Mouse (Mus musculus) heart, embryonic 15.5 days (tissue): ENCODE results near the gene Pcnx4. TPM values are rescaled to one million over a fixed set of nuclear protein-coding genes. Genes with fewer than 3 reads are reported as not detected.

Experiments used
- ATAC-seq: fragments of 200-750 bp; cut with Nextera tagmentation; replicated peaks from 2 replicates; pipeline ENCODE4 v1.8.0; 2017; ENCODE audit warnings: low read depth, moderate TSS enrichment; ENCODE audit not compliant: insufficient number of reproducible peaks, insufficient read depth, low FRiP score
- H3K27ac ChIP-seq: fragments of 300-500 bp; sonication (generic); 2 replicates; pipeline ENCODE4 v1.5.1; 2015; ENCODE audit warnings: mild to moderate bottlenecking, inconsistent platforms
- H3K27me3 ChIP-seq: fragments of 300-500 bp; sonication (generic); 2 replicates; pipeline ENCODE4 v1.6.1; 2015; ENCODE audit warnings: inconsistent platforms
- H3K36me3 ChIP-seq: fragments of 300-500 bp; sonication (generic); 2 replicates; pipeline ENCODE4 v1.6.1; 2015; ENCODE audit warnings: mild to moderate bottlenecking, inconsistent platforms
- H3K4me1 ChIP-seq: fragments of 300-500 bp; sonication (generic); replicated peaks from 2 replicates; pipeline ENCODE4 v1.6.1; 2015; ENCODE audit warnings: inconsistent platforms
- H3K4me2 ChIP-seq: fragments of 300-500 bp; sonication (generic); 2 replicates; pipeline ENCODE4 v1.6.1; 2015; ENCODE audit warnings: inconsistent platforms, mild to moderate bottlenecking, moderate library complexity
- H3K4me3 ChIP-seq: fragments of 300-500 bp; sonication (generic); 2 replicates; pipeline ENCODE4 v1.5.1; 2015; ENCODE audit warnings: mild to moderate bottlenecking, inconsistent platforms
- H3K9ac ChIP-seq: fragments of 300-500 bp; sonication (generic); 2 replicates; pipeline ENCODE4 v1.6.1; 2015; ENCODE audit warnings: mild to moderate bottlenecking, inconsistent platforms
- H3K9me3 ChIP-seq: fragments of 300-500 bp; sonication (generic); replicated peaks from 2 replicates; pipeline ENCODE4 v1.6.1; 2016; ENCODE audit warnings: inconsistent platforms
- whole genome bisulfite sequencing: fragments of 180-500 bp; shearing (Covaris S2); methylation state at CpG from one replicate; pipeline ENCODE4 v1.1.7; 2015; ENCODE audit warnings: mixed read lengths; 5-methylcytosine and 5-hydroxymethylcytosine counted together
- polyA plus RNA-seq: library from polyadenylated mRNA; unstranded; fragments of >200 nt; fragmentation: Nextera tagmentation; extraction: Ambion mirVana; gene quantifications from 2 replicates; pipeline ENCODE4 v1.2.1, GENCODE M21; 2015

The Pcnx4 gene
- polyA plus RNA-seq = 5.8 and 6.9 TPM in 2 replicates

DNA sequence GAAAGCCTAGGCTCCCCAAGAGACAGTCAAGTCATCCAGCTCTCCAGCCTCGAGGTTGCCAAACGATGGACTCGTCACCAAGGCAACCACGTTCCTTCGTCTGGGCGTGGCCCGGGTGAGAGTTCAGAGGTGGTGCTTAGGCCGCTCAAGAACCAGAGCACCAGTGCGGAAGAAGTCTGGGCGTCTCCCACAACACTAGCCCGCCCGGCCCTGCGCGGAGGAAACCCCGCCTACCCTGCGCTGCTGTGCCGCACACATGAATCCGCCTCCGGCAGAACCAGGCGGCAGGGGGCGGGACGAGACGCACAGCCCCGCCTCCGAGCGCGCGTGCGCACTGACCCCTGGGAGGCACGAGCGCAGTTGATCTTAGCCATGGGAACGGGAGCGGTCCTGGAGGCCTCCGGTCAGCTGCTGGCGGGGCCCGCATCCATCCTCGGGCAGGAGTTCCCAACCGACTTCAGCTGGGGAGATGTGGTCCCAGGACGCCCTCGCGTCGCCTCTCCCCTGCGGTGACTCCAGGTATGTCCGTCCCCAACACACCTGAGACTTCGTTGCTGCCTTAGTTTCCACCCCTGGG lies at the start of gene Pcnx4:
TSS of gene Pcnx4 (plus strand) at position 363 of the 577 bp plus-strand sequence.
- Histone ChIP-seq H3K36me3 (no peaks in the 10 kb centered on the region), H3K27ac (peak within 1 kb of the TSS; percentile 66), H3K9ac (peak within 1 kb of the TSS; percentile 71), H3K4me1 (peaks cover 6% of the 10 kb centered on the region), H3K4me2 (peak within 1 kb of the TSS; percentile 78), H3K9me3 (no peaks in the 10 kb centered on the region), H3K27me3 (no peaks in the 10 kb centered on the region), H3K4me3 (peak within 1 kb of the TSS; percentile 75)
- ATAC-seq = peak; percentile 100
- under 1% methylated on average over 45 of the region's 45 CpGs for WGBS

- H3K4me3 ChIP-seq = no peak overlapping the region
- H3K4me2 ChIP-seq = no peak overlapping the region
- no peaks in the 10 kb centered on the region for H3K36me3 ChIP-seq
- H3K27ac ChIP-seq = no peak overlapping the region
- no peaks in the 10 kb centered on the region; the same call in 1 of the 2 replicates for H3K4me1 ChIP-seq
- H3K9ac ChIP-seq = no peak overlapping the region
- no peaks in the 10 kb centered on the region for H3K9me3 ChIP-seq
- no peaks in the 10 kb centered on the region for H3K27me3 ChIP-seq
- 61% methylated on average over 3 of the region's 3 CpGs for WGBS
- no peak for ATAC-seq
These were observed 48.7 kb upstream of the Pcnx4 start for GRCm38 (mm10) chr12:72487498-72487897.

DNA sequence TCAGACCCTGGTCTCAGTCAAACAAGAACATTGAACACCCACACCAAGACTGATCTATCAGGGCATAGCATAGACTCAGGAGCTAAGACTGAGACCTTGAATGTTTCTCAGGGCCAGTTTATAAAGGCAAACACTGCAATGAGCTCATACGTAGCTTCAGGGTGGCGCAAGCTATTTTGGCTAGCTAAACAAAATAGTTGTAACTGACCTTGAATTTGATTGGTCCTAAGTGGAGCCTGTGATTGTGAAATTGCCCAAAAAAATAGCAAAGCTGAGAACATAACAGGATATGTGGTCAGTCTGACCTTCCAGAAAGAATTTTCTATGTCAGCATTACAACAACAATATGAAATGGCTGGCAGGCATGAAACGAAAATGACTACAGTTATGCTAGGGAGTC lies 46.2 kb upstream of the Pcnx4 start:
- H3K4me2 ChIP-seq = no peak overlapping the region
- no peaks in the 10 kb centered on the region; the same call in 1 of the 2 replicates for H3K9me3 ChIP-seq
- ATAC-seq = no peak
- no peaks in the 10 kb centered on the region; the same call in 1 of the 2 replicates for H3K4me1 ChIP-seq
- H3K27ac ChIP-seq = no peak overlapping the region
- no peak overlapping the region for H3K9ac ChIP-seq
- H3K4me3 ChIP-seq = no peak overlapping the region
- WGBS = 82% methylated on average over 3 of the region's 3 CpGs
- H3K36me3 ChIP-seq = no peaks in the 10 kb centered on the region
- H3K27me3 ChIP-seq = no peaks in the 10 kb centered on the region

DNA sequence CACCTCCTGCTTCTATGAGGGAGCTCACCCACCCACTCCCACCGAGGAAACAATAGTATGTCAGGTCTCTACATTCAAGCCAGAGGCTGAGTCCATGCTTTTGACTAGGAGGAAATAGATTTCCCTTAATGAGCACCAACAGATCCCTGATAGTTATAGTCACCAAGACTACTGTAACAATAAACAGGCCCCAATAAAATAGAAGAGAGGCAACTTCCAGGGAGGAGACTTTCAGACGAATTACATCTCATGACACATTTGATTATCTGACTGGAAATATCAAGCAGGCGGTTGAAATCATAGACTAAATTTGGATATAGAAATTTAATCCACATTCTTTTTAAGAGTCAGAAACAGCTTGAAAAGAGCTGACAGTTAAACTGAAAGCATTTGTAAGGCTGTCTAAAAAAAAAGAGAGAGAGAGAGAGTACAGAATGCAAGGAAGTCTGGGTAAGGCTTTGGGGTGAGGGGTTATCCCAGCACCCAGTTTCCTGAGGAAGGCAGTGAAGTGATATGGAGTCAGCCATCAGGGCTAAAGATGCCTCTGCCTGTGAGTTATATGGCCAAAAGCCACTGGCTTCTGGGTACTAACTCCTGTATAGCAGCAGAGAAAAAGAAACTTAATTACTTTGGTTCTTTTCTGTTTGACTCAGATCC lies 45.0 kb upstream of the Pcnx4 start:
- H3K4me3 ChIP-seq = no peak overlapping the region
- WGBS = 42% methylated on average over 3 of the region's 3 CpGs
- no peaks in the 10 kb centered on the region for H3K27me3 ChIP-seq
- no peak; the same call in 1 of the 2 replicates for ATAC-seq
- no peaks in the 10 kb centered on the region for H3K36me3 ChIP-seq
- H3K9me3 ChIP-seq = no peaks in the 10 kb centered on the region; the same call in 1 of the 2 replicates
- H3K4me2 ChIP-seq = no peak overlapping the region
- H3K4me1 ChIP-seq = no peaks in the 10 kb centered on the region; the same call in 1 of the 2 replicates
- no peak overlapping the region for H3K9ac ChIP-seq
- peak overlapping the region; percentile 56 for H3K27ac ChIP-seq

- Histone ChIP-seq H3K9ac (no peak overlapping the region), H3K4me1 (no peaks in the 10 kb centered on the region), H3K36me3 (no peaks in the 10 kb centered on the region), H3K27ac (no peak overlapping the region), H3K9me3 (no peaks in the 10 kb centered on the region; the same call in 1 of the 2 replicates), H3K4me3 (no peak overlapping the region), H3K27me3 (no peaks in the 10 kb centered on the region), H3K4me2 (no peak overlapping the region)
- 72% methylated on average over 12 of the region's 12 CpGs for WGBS
- ATAC-seq = no peak
These were observed 39.1 kb upstream of the Pcnx4 start for GRCm38 (mm10) chr12:72496866-72497600.

DNA sequence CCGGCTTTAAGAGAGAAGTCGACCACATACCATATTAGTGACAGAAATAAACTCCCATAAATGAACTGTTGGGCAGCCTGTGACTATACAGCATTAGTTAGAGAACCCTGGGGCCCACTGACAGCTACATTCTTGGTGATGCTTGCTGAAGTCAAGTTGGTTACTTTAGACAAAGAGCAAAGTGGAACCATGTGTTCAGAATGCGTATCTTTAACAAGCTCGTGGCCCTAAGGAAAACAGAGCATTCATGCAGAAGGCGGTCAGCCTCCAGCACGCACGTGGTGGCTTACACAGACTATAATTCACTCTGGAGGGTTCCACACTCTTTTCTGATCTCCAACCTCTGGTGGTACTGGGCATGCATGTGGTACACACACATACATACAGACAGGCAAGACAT lies 26.6 kb upstream of the Pcnx4 start:
- H3K9me3 ChIP-seq = no peaks in the 10 kb centered on the region
- H3K27me3 ChIP-seq = no peaks in the 10 kb centered on the region
- H3K9ac ChIP-seq = no peak overlapping the region
- no peaks in the 10 kb centered on the region for H3K36me3 ChIP-seq
- no peak for ATAC-seq
- no peak overlapping the region for H3K27ac ChIP-seq
- no peaks in the 10 kb centered on the region for H3K4me1 ChIP-seq
- H3K4me2 ChIP-seq = no peak overlapping the region
- 73% methylated on average over 7 of the region's 7 CpGs for WGBS
- no peak overlapping the region for H3K4me3 ChIP-seq

DNA sequence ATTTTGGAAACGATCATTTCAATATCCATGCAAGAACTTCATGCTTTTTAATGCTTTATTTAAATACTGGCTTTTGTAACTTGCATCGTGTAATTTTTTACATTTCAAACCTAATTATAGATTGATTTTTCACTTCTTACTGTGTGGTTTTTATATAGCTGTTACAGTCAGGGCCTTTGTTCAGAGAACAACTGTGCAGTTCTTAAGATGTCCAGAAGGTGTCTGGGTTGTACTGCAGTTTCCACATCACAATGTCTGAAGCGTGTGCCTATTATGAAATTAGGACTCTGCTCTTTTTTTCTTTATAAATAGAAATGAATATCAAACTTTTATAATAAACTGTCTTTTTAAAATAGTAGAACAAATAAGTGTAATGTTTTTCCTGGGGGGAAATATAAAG lies 20.7 kb upstream of the Pcnx4 start:
- no peaks in the 10 kb centered on the region for H3K9me3 ChIP-seq
- H3K27ac ChIP-seq = no peak overlapping the region
- H3K4me2 ChIP-seq = no peak overlapping the region
- H3K27me3 ChIP-seq = no peaks in the 10 kb centered on the region
- no peak overlapping the region for H3K4me3 ChIP-seq
- no peaks in the 10 kb centered on the region for H3K4me1 ChIP-seq
- H3K36me3 ChIP-seq = no peaks in the 10 kb centered on the region
- ATAC-seq = no peak
- H3K9ac ChIP-seq = no peak overlapping the region
- WGBS = 63% methylated on average over 3 of the region's 3 CpGs

DNA sequence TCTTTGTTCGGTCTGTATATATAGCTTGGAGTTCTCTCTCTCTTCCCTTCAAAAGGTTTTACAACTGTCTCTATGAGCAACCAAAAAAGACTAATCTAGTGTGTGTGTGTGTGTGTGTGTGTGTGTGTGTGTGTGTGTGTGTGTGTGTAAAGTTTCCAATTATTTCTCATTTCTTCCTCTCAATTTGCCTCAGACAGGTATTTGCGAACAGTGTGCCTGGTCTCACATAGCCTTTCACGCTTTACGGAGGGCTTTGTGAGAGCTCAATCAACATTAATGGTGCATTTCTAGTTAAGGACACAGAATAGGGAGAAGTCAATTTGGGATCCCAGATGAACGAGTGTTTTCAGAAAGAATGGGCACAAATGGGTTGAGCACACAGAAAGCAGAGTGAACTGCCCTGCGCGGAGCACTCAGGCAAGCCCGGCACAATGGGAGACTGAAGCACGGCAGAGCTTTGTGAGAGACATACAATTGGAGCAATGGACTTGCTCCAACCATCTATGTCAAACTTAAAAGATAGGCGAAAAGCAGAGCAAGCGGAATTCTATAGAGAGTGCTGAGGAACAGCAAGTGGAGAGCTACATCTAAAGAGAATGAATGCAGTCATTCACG lies 18.0 kb upstream of the Pcnx4 start:
- no peak overlapping the region for H3K9ac ChIP-seq
- no peaks in the 10 kb centered on the region for H3K4me1 ChIP-seq
- no peaks in the 10 kb centered on the region for H3K9me3 ChIP-seq
- no peaks in the 10 kb centered on the region for H3K36me3 ChIP-seq
- no peak for ATAC-seq
- no peak overlapping the region for H3K4me3 ChIP-seq
- no peak overlapping the region for H3K4me2 ChIP-seq
- H3K27ac ChIP-seq = no peak overlapping the region
- WGBS = 87% methylated on average over 12 of the region's 12 CpGs
- H3K27me3 ChIP-seq = no peaks in the 10 kb centered on the region

DNA sequence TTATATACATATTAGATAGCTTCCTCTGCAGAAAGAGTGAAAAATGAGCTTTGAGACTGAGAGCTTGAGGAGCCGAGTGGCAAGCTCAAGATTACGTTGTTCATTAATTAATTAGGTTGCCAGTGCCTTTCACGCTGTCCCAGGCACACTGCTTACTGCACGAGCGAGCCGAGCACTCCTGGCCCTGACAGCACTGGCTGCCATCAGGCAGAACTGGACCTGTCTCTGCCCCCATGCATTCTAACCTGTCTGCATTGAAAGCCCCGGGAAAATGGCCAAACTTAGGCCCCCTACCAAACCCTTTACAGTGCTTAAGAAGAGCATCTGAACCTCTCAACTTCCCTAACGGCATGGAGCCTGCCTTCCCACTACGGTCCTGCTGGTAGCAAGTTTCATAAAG lies 16.8 kb upstream of the Pcnx4 start:
- Histone ChIP-seq H3K9me3 (no peaks in the 10 kb centered on the region), H3K4me1 (no peaks in the 10 kb centered on the region), H3K27me3 (no peaks in the 10 kb centered on the region), H3K4me3 (no peak overlapping the region), H3K36me3 (no peaks in the 10 kb centered on the region), H3K9ac (no peak overlapping the region), H3K4me2 (no peak overlapping the region), H3K27ac (no peak overlapping the region)
- ATAC-seq = no peak
- WGBS = 62% methylated on average over 9 of the region's 9 CpGs

DNA sequence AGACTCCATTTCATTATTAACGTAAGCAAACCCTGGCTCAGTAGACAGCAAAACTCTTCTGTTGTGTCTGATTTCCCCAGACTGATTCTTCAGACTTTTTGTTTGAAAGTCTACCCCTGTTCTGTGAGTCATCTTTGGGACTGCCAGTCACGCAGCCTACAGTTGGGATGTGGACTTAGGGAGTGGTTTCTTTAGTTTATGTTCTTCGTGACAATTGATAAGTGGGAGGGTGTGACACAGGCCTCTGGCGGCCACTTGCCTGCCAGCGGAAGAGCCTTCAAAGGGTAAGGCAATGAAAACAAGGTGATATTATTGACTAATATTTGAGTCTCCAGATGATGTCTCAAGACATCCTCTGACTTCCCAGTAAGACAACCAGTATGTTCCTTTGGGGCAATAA lies 16.3 kb upstream of the Pcnx4 start:
- Histone ChIP-seq H3K27me3 (no peaks in the 10 kb centered on the region), H3K36me3 (no peaks in the 10 kb centered on the region), H3K9me3 (no peaks in the 10 kb centered on the region), H3K9ac (no peak overlapping the region), H3K4me1 (no peaks in the 10 kb centered on the region), H3K4me2 (no peak overlapping the region), H3K4me3 (no peak overlapping the region), H3K27ac (no peak overlapping the region)
- 65% methylated on average over 5 of the region's 5 CpGs for WGBS
- no peak for ATAC-seq

DNA sequence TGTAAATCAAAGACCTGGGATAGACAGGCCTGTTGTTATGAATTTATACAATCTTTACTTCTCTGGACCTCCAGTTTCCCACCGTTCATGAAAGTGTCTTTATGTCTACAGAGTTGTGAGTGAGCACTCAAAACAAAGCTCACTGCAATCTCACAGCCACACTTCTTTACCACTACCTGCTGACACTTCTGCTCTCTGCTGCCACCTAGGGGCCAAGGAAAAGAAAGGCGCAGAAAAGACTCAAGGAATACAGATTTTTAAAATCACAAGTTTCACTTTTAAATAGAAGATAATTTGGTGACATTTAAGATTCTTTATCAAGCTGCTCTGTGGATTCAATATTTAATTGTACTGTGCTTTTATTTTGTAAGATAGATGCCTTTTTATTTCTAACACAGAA lies 15.5 kb upstream of the Pcnx4 start:
- Histone ChIP-seq H3K9ac (no peak overlapping the region), H3K27ac (no peak overlapping the region), H3K4me3 (no peak overlapping the region), H3K4me1 (no peaks in the 10 kb centered on the region), H3K36me3 (no peaks in the 10 kb centered on the region), H3K4me2 (no peak overlapping the region), H3K9me3 (no peaks in the 10 kb centered on the region), H3K27me3 (no peaks in the 10 kb centered on the region)
- no peak for ATAC-seq
- WGBS = 1% methylated on average over 2 of the region's 2 CpGs
